Mouse (Mus musculus) forebrain, embryonic 14.5 days (tissue): ENCODE data around the gene Gdf9. TPM values are rescaled to one million over a fixed set of nuclear protein-coding genes. Genes with fewer than 3 reads are reported as not detected.

Experiments
- ATAC-seq: fragments of 200-750 bp; cut with Nextera tagmentation; 2 replicates; pipeline ENCODE4 v1.8.0; 2017; ENCODE audit warnings: mild to moderate bottlenecking, moderate library complexity
- DNase-seq: peaks from one replicate; pipeline ENCODE4 v3.0.0-alpha.2; 2015; ENCODE audit warnings: low spot score
- H3K27ac ChIP-seq: fragments of 300-500 bp; sonication (generic); 2 replicates; pipeline ENCODE4 v1.5.1; 2014; ENCODE audit warnings: low read depth, mild to moderate bottlenecking, control low read depth, low read length, moderate library complexity
- H3K27me3 ChIP-seq: fragments of 300-500 bp; sonication (generic); replicated peaks from 2 replicates; pipeline ENCODE4 v1.6.1; 2014; ENCODE audit warnings: low read length, control low read depth, mixed read lengths; ENCODE audit not compliant: control insufficient read depth, insufficient read depth
- H3K36me3 ChIP-seq: fragments of 300-500 bp; sonication (generic); 2 replicates; pipeline ENCODE4 v1.6.1; 2014; ENCODE audit warnings: low read length, control low read depth; ENCODE audit not compliant: control insufficient read depth, insufficient read depth
- H3K4me1 ChIP-seq: fragments of 300-500 bp; sonication (generic); 2 replicates; pipeline ENCODE4 v1.6.1; 2014; ENCODE audit warnings: antibody characterized with exemption, low read length, control low read depth; ENCODE audit not compliant: control insufficient read depth, insufficient read depth
- H3K4me2 ChIP-seq: fragments of 300-500 bp; sonication (generic); 2 replicates; pipeline ENCODE4 v1.6.1; 2014; ENCODE audit warnings: mild to moderate bottlenecking, control low read depth, low read length
- H3K4me3 ChIP-seq: fragments of 300-500 bp; sonication (generic); 2 replicates; pipeline ENCODE4 v1.5.1; 2014; ENCODE audit warnings: low read depth, low read length, control low read depth
- H3K9ac ChIP-seq: fragments of 300-500 bp; sonication (generic); 2 replicates; pipeline ENCODE4 v1.6.1; 2014; ENCODE audit warnings: mild to moderate bottlenecking, low read length, control low read depth, moderate library complexity
- H3K9me3 ChIP-seq: fragments of 300-500 bp; sonication (generic); replicated peaks from 2 replicates; pipeline ENCODE4 v1.6.1; 2016; ENCODE audit warnings: low read length, control low read depth, mixed read lengths; ENCODE audit not compliant: control insufficient read depth
- WGBS: fragments of 180-500 bp; shearing (Covaris S2); extraction: QIAGEN DNeasy Blood & Tissue Kit; methylation state at CpG from one replicate; pipeline ENCODE4 v1.1.7; 2014; 5-methylcytosine and 5-hydroxymethylcytosine counted together
- microRNA-seq: library from miRNA; unstranded; fragments of <30 nt; microRNA quantifications from one replicate; pipeline ENCODE4, GENCODE M21; 2016
- polyA plus RNA-seq: library from polyadenylated mRNA; unstranded; fragments of >200 nt; fragmentation: Nextera tagmentation; extraction: Ambion mirVana; gene quantifications from 2 replicates; pipeline ENCODE4 v1.2.1, GENCODE M21; 2014

The Gdf9 gene
- polyA plus RNA-seq, 1 experiment from 2014 or later = 3.9 TPM

GRCm38 (mm10) chr11:53486822-53487594 is 56.2 kb downstream of the Gdf9 start:
- Histone ChIP-seq H3K27ac (no peak overlapping the region), H3K4me3 (peak overlapping the region; percentile 10; the same call in 1 of the 2 replicates), H3K27me3 (peaks cover 2% of the 10 kb centered on the region; the same call in 1 of the 2 replicates), H3K9me3 (no peaks in the 10 kb centered on the region), H3K9ac (peak overlapping the region; percentile 25; the same call in 1 of the 2 replicates), H3K4me2 (peak overlapping the region; percentile 40), H3K36me3 (no peaks in the 10 kb centered on the region), H3K4me1 (0 out of 2 replicates have a peak, but pooled peaks cover 2% of the 10 kb centered on the region)
- ATAC-seq = no peak
- DNase-seq = no peak
- WGBS = 14% methylated on average over 27 of the region's 27 CpGs

Small RNAs within 50 kb of the gene (microRNA-seq; reads per million reads assigned to microRNA genes)
- gene Mir6920 = not detected

Other genes starting within 250 kb of the Gdf9 start
- 55.5 and 58.6 TPM in 2 replicates for gene Hspa4, start 130.6 kb upstream of the Gdf9 start, polyA plus RNA-seq
- 16.0 and 17.0 TPM in 2 replicates for gene Zcchc10, start 106.3 kb upstream of the Gdf9 start, polyA plus RNA-seq
- gene Aff4, start 80.2 kb upstream of the Gdf9 start, polyA plus RNA-seq = 69.4 and 79.4 TPM in 2 replicates
- not detected in 2 replicates for gene Leap2, start 7.9 kb upstream of the Gdf9 start, polyA plus RNA-seq
- 637 and 819 TPM in 2 replicates for gene Uqcrq, start 192 bp upstream of the Gdf9 start, polyA plus RNA-seq
- gene Gm10447, start 26.1 kb downstream of the Gdf9 start, polyA plus RNA-seq = not detected in 2 replicates
- gene Shroom1, start 26.2 kb downstream of the Gdf9 start, polyA plus RNA-seq = 1.5 and 1.7 TPM in 2 replicates
- not detected in 2 replicates for gene Gm9837, start 39.5 kb downstream of the Gdf9 start, polyA plus RNA-seq
- gene Gm9945, start 49.1 kb downstream of the Gdf9 start, polyA plus RNA-seq = 0.19 TPM in 1 of 2 replicates, not detected in the other
- 1.2 and 1.7 TPM in 2 replicates for gene Sowaha, start 49.3 kb downstream of the Gdf9 start, polyA plus RNA-seq
- 12.3 and 16.7 TPM in 2 replicates for gene Sept8, start 88.2 kb downstream of the Gdf9 start, polyA plus RNA-seq
- 215 and 216 TPM in 2 replicates for gene Kif3a, start 136.4 kb downstream of the Gdf9 start, polyA plus RNA-seq
- gene Il4, start 187.6 kb downstream of the Gdf9 start, polyA plus RNA-seq = 5.9 and 6.9 TPM in 2 replicates
- not detected in 2 replicates for gene Il13, start 203.7 kb downstream of the Gdf9 start, polyA plus RNA-seq